Mouse (Mus musculus) spleen, postnatal 14 days (tissue): ENCODE results near the gene Adad1.

Experiments
- DNase-seq, 2 experiments: peaks; one replicate each; pipeline ENCODE4 v3.0.0; 2021 to 2022; ENCODE audit warnings: low spot score in 2 of 2

The Adad1 gene

DNA sequence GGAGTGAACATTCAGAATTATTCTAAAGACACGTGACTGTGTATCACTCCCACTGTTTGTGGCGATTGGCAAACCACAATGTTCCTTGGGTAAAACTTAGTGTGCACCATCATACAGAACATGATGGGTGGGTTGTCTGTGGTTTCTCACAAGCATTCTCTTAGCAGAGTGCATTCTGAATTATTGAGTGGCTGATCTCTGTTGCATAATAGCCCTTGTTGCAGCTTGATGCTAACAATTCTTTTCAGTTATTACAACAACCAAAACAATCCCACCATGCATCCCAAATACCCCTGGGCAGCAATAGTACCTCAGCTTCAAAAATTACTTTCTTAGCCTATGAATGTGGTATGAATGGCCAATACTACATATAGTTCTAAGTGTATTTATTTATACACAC is 106.0 kb downstream of the Adad1 start:
- no peak for DNase-seq
